Mouse (Mus musculus): ENCODE data around the gene Syce1. TPM values are rescaled to one million over a fixed set of nuclear protein-coding genes. Genes with fewer than 3 reads are reported as not detected.
"Not testable (repeated sequence)": the region's sequence is repeated elsewhere in the genome, so short reads cannot be mapped to it uniquely, and the experiment has no call there.

The Syce1 gene
- total and polyA plus RNA-seq, 2 experiments from 2014 or later, result 0.14 to 0.55 TPM

- Histone ChIP-seq H3K4me1 (ENCODE audit: insufficient read depth, low read length) (no peaks in the 10 kb centered on the region), H3K9ac (replicated peaks; ENCODE audit: low read length, poor library complexity, severe bottlenecking) (no peak overlapping the region), H3K36me3 (ENCODE audit: insufficient read depth, low read length) (no peaks in the 10 kb centered on the region), H3K9me3 (ENCODE audit: low read length) (no peaks in the 10 kb centered on the region), H3K4me3 (ENCODE audit: low read depth, low read length) (no peak overlapping the region), H3K27ac (ENCODE audit: low read depth, low read length) (no peak overlapping the region), H3K4me2 (ENCODE audit: low read depth, low read length, poor library complexity, severe bottlenecking) (no peak overlapping the region), H3K27me3 (ENCODE audit: insufficient read depth, low read length) (no peaks in the 10 kb centered on the region)
- DNase-seq (ENCODE audit: low spot score), result no peak
- no peak for TF ChIP-seq CTCF (IDR thresholded peaks at IDR 0.05)
- WGBS, result 89% methylated on average over 3 of the region's 3 CpGs
- ATAC-seq (ENCODE audit: low FRiP score), result no peak
Observed at GRCm38 (mm10) chr7:140797619-140798018, 10.0 kb upstream of the Syce1 start.

GRCm38 (mm10) chr7:140793541-140793940 is 5.9 kb upstream of the Syce1 start:
- Histone ChIP-seq H3K4me1 (ENCODE audit: insufficient read depth, low read length) (no peaks in the 10 kb centered on the region), H3K27ac (ENCODE audit: low read depth, low read length) (no peak overlapping the region), H3K4me3 (ENCODE audit: low read depth, low read length) (no peak overlapping the region), H3K4me2 (ENCODE audit: low read depth, low read length, poor library complexity, severe bottlenecking) (no peak overlapping the region), H3K27me3 (ENCODE audit: insufficient read depth, low read length) (no peaks in the 10 kb centered on the region), H3K9me3 (ENCODE audit: low read length) (no peaks in the 10 kb centered on the region), H3K9ac (replicated peaks; ENCODE audit: low read length, poor library complexity, severe bottlenecking) (no peak overlapping the region), H3K36me3 (ENCODE audit: insufficient read depth, low read length) (no peaks in the 10 kb centered on the region)
- no peak for TF ChIP-seq CTCF (IDR thresholded peaks at IDR 0.05)
- WGBS, result 76% methylated on average over 4 of the region's 4 CpGs
- DNase-seq (ENCODE audit: low spot score), result no peak
- ATAC-seq (ENCODE audit: low FRiP score), result no peak

GRCm38 (mm10) chr7:140788053-140788435 is 392 bp upstream of the Syce1 start:
- TF ChIP-seq CTCF (IDR thresholded peaks at IDR 0.05), result no peak
- Histone ChIP-seq H3K36me3 (ENCODE audit: insufficient read depth, low read length) (no peaks in the 10 kb centered on the region), H3K27ac (ENCODE audit: low read depth, low read length) (no peak overlapping the region), H3K9me3 (ENCODE audit: low read length) (no peaks in the 10 kb centered on the region), H3K4me3 (ENCODE audit: low read depth, low read length) (no peak overlapping the region), H3K4me2 (ENCODE audit: low read depth, low read length, poor library complexity, severe bottlenecking) (no peak overlapping the region), H3K4me1 (ENCODE audit: insufficient read depth, low read length) (no peaks in the 10 kb centered on the region), H3K27me3 (ENCODE audit: insufficient read depth, low read length) (no peaks in the 10 kb centered on the region), H3K9ac (replicated peaks; ENCODE audit: low read length, poor library complexity, severe bottlenecking) (no peak overlapping the region)
- DNase-seq (ENCODE audit: low spot score) (no peak), ATAC-seq (ENCODE audit: low FRiP score) (no peak)
- WGBS, result 85% methylated on average over 7 of the region's 7 CpGs

DNA sequence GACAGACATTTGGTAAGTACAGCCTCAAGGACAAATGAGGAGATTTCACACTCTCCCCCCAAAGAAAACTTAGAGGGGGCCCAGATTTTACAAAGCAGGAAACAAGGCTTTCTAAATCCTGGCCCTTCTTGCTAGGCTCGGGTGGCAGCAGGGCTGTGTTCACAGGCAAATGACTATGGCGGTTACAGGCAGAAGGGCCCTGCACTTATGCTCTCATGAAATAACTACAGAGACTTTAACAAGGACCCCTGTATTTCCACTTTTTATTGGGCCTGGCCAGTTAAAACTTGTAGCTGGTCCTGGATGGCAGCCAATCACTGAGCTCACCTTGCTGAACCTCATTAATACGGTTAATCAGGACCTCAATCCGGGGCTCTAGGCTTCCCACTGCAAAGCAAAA is 7.1 kb downstream of the Syce1 start:
- Histone ChIP-seq H3K36me3 (ENCODE audit: insufficient read depth, low read length) (no peaks in the 10 kb centered on the region), H3K27me3 (ENCODE audit: insufficient read depth, low read length) (no peaks in the 10 kb centered on the region), H3K4me1 (ENCODE audit: insufficient read depth, low read length) (no peaks in the 10 kb centered on the region), H3K4me3 (ENCODE audit: low read depth, low read length) (no peak overlapping the region), H3K4me2 (ENCODE audit: low read depth, low read length, poor library complexity, severe bottlenecking) (no peak overlapping the region), H3K9me3 (ENCODE audit: low read length) (no peaks in the 10 kb centered on the region), H3K9ac (replicated peaks; ENCODE audit: low read length, poor library complexity, severe bottlenecking) (no peak overlapping the region), H3K27ac (ENCODE audit: low read depth, low read length) (no peak overlapping the region)
- WGBS, result 72% methylated on average over 4 of the region's 4 CpGs
- no peak for DNase-seq (ENCODE audit: low spot score)
- ATAC-seq (ENCODE audit: low FRiP score), result no peak
- no peak for TF ChIP-seq CTCF (IDR thresholded peaks at IDR 0.05)

GRCm38 (mm10) chr7:140765888-140766739 is 21.5 kb downstream of the Syce1 start:
- H3K9me3 ChIP-seq (ENCODE audit: low read length), result no peaks in the 10 kb centered on the region
- WGBS, result 78% methylated on average over 12 of the region's 12 CpGs
- H3K9ac ChIP-seq (replicated peaks; ENCODE audit: low read length, poor library complexity, severe bottlenecking), result no peak overlapping the region
- no peaks in the 10 kb centered on the region for H3K36me3 ChIP-seq (ENCODE audit: insufficient read depth, low read length)
- peak; percentile 33 for TF ChIP-seq CTCF (IDR thresholded peaks at IDR 0.05)
- no peaks in the 10 kb centered on the region for H3K27me3 ChIP-seq (ENCODE audit: insufficient read depth, low read length)
- H3K4me3 ChIP-seq (ENCODE audit: low read depth, low read length), result no peak overlapping the region
- no peak for ATAC-seq (ENCODE audit: low FRiP score)
- H3K4me2 ChIP-seq (ENCODE audit: low read depth, low read length, poor library complexity, severe bottlenecking), result no peak overlapping the region
- no peak for DNase-seq (ENCODE audit: low spot score)
- no peak overlapping the region for H3K27ac ChIP-seq (ENCODE audit: low read depth, low read length)
- no peaks in the 10 kb centered on the region for H3K4me1 ChIP-seq (ENCODE audit: insufficient read depth, low read length)

- H3K27ac ChIP-seq (ENCODE audit: low read depth, low read length); DNase-seq (ENCODE audit: low spot score); H3K4me2 ChIP-seq (ENCODE audit: low read depth, low read length, poor library complexity, severe bottlenecking); H3K36me3 ChIP-seq (ENCODE audit: insufficient read depth, low read length); ATAC-seq (ENCODE audit: low FRiP score); H3K4me3 ChIP-seq (ENCODE audit: low read depth, low read length); H3K27me3 ChIP-seq (ENCODE audit: insufficient read depth, low read length); H3K4me1 ChIP-seq (ENCODE audit: insufficient read depth, low read length); H3K9ac ChIP-seq (replicated peaks; ENCODE audit: low read length, poor library complexity, severe bottlenecking); H3K9me3 ChIP-seq (ENCODE audit: low read length): not testable (repeated sequence)
- 75% methylated on average over 1 of the region's 1 CpGs for WGBS
Observed at GRCm38 (mm10) chr7:140765391-140765790, 22.3 kb downstream of the Syce1 start.

Measured in midbrain, postnatal 0 days (tissue).